ENCODE assay signal across 8 mouse cellular contexts in the genomic region with DNA sequence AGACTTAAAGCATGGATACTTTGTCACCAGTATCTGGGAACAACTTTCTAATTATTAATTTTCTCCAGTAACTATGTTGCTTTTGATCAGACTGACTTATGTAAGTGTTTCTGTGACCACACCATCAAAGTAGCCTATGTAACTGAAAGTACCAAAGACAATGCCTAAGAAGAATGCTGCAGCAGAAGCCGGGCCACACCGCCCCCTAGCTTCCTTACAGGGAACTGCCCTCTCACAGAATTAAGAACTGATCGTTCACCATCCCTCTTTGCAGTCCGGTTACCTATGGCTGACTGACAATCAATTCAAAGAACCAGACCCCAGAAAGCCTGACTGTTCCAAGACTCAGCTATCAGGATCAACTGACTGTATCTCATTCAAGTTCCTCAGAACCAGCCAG.
DNase-seq lines count a peak whose midpoint lies in the region.

No protein-coding gene starts in this region.

- H3K27me3 ChIP-seq in heart, embryonic 10.5 days (ENCODE audit: insufficient read depth, poor library complexity, severe bottlenecking), result no peaks in the 10 kb centered on the region

- H3K36me3 ChIP-seq in heart, embryonic 10.5 days, result no peaks in the 10 kb centered on the region

- 55% methylated on average over 4 of the region's 4 CpGs for WGBS in heart, embryonic 10.5 days

- H3K4me3 ChIP-seq in heart, embryonic 10.5 days, result no peak overlapping the region

- no peak overlapping the region for H3K27ac ChIP-seq in heart, embryonic 10.5 days

- H3K9me3 ChIP-seq in heart, embryonic 10.5 days, result no peaks in the 10 kb centered on the region

- intact Hi-C loops in heart, postnatal 10 days (cut with DNase I), result loop anchor here (2.0 kb wide), 2 partner anchors 277 to 579 kb away; no protein-coding TSS in a partner anchor

- peak; percentile 42 to 58 for DNase-seq in heart, postnatal 10 days
- no peak for DNase-seq in heart, embryonic 10.5 days (ENCODE audit: low spot score)
- DNase-seq in urinary bladder, postnatal 25 days (ENCODE audit: low spot score), result peak; percentile 36
- DNase-seq in urinary bladder, adult 2 months (ENCODE audit: low spot score), result no peak
- peak; percentile 33 to 59 for DNase-seq in cerebellum, postnatal 4 days (ENCODE audit: low spot score in 2 of 2)
- peak; percentile 48 to 74 for DNase-seq in kidney, postnatal 36 days
- peak; percentile 68 for DNase-seq in naive thymus-derived CD4-positive, alpha-beta T cell, adult 2 months (ENCODE audit: low read depth)
- no peak for DNase-seq in c-Kit-positive CD71-positive TER-119-positive erythroid progenitor cells, embryonic 14.5 days (ENCODE audit: low spot score)

- H3K4me1 ChIP-seq in heart, embryonic 10.5 days, result no peaks in the 10 kb centered on the region

Comparison
In these comparisons a context has a peak if more than half of its experiments do, and no peak if none do; other contexts are left out.
1. DNase-seq: peak in heart, postnatal 10 days (2 of 2), urinary bladder, postnatal 25 days (single experiment), cerebellum, postnatal 4 days (2 of 2), kidney, postnatal 36 days (2 of 2) and naive thymus-derived CD4-positive, alpha-beta T cell, adult 2 months (single experiment); none in heart, embryonic 10.5 days (single experiment), urinary bladder, adult 2 months (single experiment) and c-Kit-positive CD71-positive TER-119-positive erythroid progenitor cells, embryonic 14.5 days (single experiment).